Comparison of ENCODE assay signal across 13 mouse cellular contexts in genomic region chr1:80630179-80631149, GRCm38 (mm10).
DNase-seq lines count a peak whose midpoint lies in the region; ATAC-seq and TF ChIP-seq lines count a peak whose summit lies in the region.
"Had no signal": no experiment of that assay in that cellular context is flagged by ENCODE, and none has a peak within 500 bp of the region (broad histone marks: within the 10 kb centered on the region; RNA-seq: fewer than 3 reads in every experiment).

No protein-coding gene starts in this region.

- no peak for ATAC-seq in lung, embryonic 14.5 days (ENCODE audit: insufficient read depth)
- peak; percentile 78 for ATAC-seq in forebrain, embryonic 15.5 days (replicated peaks)
- 0 out of 2 replicates have a peak, but pooled peaks have one; percentile 47 for ATAC-seq in limb, embryonic 12.5 days (ENCODE audit: insufficient number of reproducible peaks, insufficient read depth, low FRiP score, low TSS enrichment, low read depth)
- peak; percentile 83; the same call in 1 of the 2 replicates for ATAC-seq in neural tube, embryonic 15.5 days (ENCODE audit: low FRiP score)
- ATAC-seq: intestine, embryonic 16.5 days had no signal

- no peak overlapping the region for H3K9ac ChIP-seq in lung, embryonic 14.5 days
- H3K9ac ChIP-seq in forebrain, embryonic 15.5 days (replicated peaks), result no peak overlapping the region
- H3K9ac ChIP-seq in limb, embryonic 12.5 days (replicated peaks), result no peak overlapping the region
- H3K9ac ChIP-seq in neural tube, embryonic 15.5 days (replicated peaks), result no peak overlapping the region
- H3K9ac ChIP-seq: limb, embryonic 15.5 days had no signal

- no peak overlapping the region for H3K4me3 ChIP-seq in lung, embryonic 14.5 days (ENCODE audit: low read depth, low read length)
- H3K4me3 ChIP-seq in forebrain, embryonic 15.5 days, result no peak overlapping the region
- H3K4me3 ChIP-seq in limb, embryonic 12.5 days (replicated peaks), result no peak overlapping the region
- no peak overlapping the region for H3K4me3 ChIP-seq in neural tube, embryonic 15.5 days (replicated peaks)
- H3K4me3 ChIP-seq: limb, embryonic 15.5 days had no signal

- no peak overlapping the region for H3K27ac ChIP-seq in lung, embryonic 14.5 days (ENCODE audit: low read depth)
- H3K27ac ChIP-seq in forebrain, embryonic 15.5 days (replicated peaks), result peak overlapping the region; percentile 57; the same call in 1 of the 2 replicates
- H3K27ac ChIP-seq in limb, embryonic 12.5 days, result peak overlapping the region; percentile 80
- peak overlapping the region; percentile 69 for H3K27ac ChIP-seq in neural tube, embryonic 15.5 days (replicated peaks)
- H3K27ac ChIP-seq: limb, embryonic 15.5 days had no signal

- H3K9me3 ChIP-seq in lung, embryonic 14.5 days (ENCODE audit: low read depth, low read length), result no peaks in the 10 kb centered on the region
- no peaks in the 10 kb centered on the region for H3K9me3 ChIP-seq in forebrain, embryonic 15.5 days
- H3K9me3 ChIP-seq in limb, embryonic 12.5 days, result no peaks in the 10 kb centered on the region
- H3K9me3 ChIP-seq in neural tube, embryonic 15.5 days (replicated peaks), result no peaks in the 10 kb centered on the region
- H3K9me3 ChIP-seq: limb, embryonic 15.5 days had no signal

- no peaks in the 10 kb centered on the region for H3K27me3 ChIP-seq in lung, embryonic 14.5 days (ENCODE audit: insufficient read depth, low read length)
- no peaks in the 10 kb centered on the region for H3K27me3 ChIP-seq in forebrain, embryonic 15.5 days
- H3K27me3 ChIP-seq in limb, embryonic 12.5 days, result no peaks in the 10 kb centered on the region
- H3K27me3 ChIP-seq in neural tube, embryonic 15.5 days (replicated peaks), result no peaks in the 10 kb centered on the region
- H3K27me3 ChIP-seq: limb, embryonic 15.5 days had no signal

- WGBS in lung, embryonic 14.5 days, result 58% methylated on average over 5 of the region's 5 CpGs
- 31% methylated on average over 5 of the region's 5 CpGs for WGBS in forebrain, embryonic 15.5 days
- WGBS in limb, embryonic 12.5 days, result 51% methylated on average over 5 of the region's 5 CpGs
- 27% methylated on average over 5 of the region's 5 CpGs for WGBS in neural tube, embryonic 15.5 days

- no peak overlapping the region for H3K4me2 ChIP-seq in lung, embryonic 14.5 days
- H3K4me2 ChIP-seq in forebrain, embryonic 15.5 days (replicated peaks), result no peak overlapping the region
- H3K4me2 ChIP-seq in limb, embryonic 12.5 days, result peak overlapping the region; percentile 9; the same call in 1 of the 2 replicates
- H3K4me2 ChIP-seq in neural tube, embryonic 15.5 days, result no peak overlapping the region
- H3K4me2 ChIP-seq: limb, embryonic 15.5 days had no signal

- DNase-seq in lung, embryonic 14.5 days, result peak; percentile 16
- DNase-seq in lung, adult 18-20 months, result no peak
- no peak for DNase-seq in cerebellum, adult 9-11 months
- DNase-seq in gastrocnemius, postnatal 4 days (ENCODE audit: low spot score in 2 of 2), result no peak
- no peak for DNase-seq in lung, postnatal 36 days
- DNase-seq: cerebellum, adult 8-10 months; gastrocnemius, postnatal 36 days; right cerebral cortex, postnatal 25 days had no signal

- H3K4me1 ChIP-seq in lung, embryonic 14.5 days (ENCODE audit: insufficient read depth), result no peaks in the 10 kb centered on the region
- H3K4me1 ChIP-seq in forebrain, embryonic 15.5 days, result peaks cover 7% of the 10 kb centered on the region
- H3K4me1 ChIP-seq in limb, embryonic 12.5 days (replicated peaks), result peaks cover 28% of the 10 kb centered on the region
- peaks cover 10% of the 10 kb centered on the region for H3K4me1 ChIP-seq in neural tube, embryonic 15.5 days

- H3K36me3 ChIP-seq in lung, embryonic 14.5 days (ENCODE audit: insufficient read depth), result no peaks in the 10 kb centered on the region
- H3K36me3 ChIP-seq in forebrain, embryonic 15.5 days, result no peaks in the 10 kb centered on the region
- H3K36me3 ChIP-seq in limb, embryonic 12.5 days, result no peaks in the 10 kb centered on the region
- no peaks in the 10 kb centered on the region for H3K36me3 ChIP-seq in neural tube, embryonic 15.5 days
- H3K36me3 ChIP-seq: limb, embryonic 15.5 days had no signal

- TF ChIP-seq CTCF in lung, embryonic 14.5 days (IDR thresholded peaks at IDR 0.05; ENCODE audit: low read depth), result no peak
